Mouse (Mus musculus) bone marrow macrophage, adult 2 months (primary cell): Measurements from ENCODE around the gene Tmem104.

ENCODE experiments used
- CTCF ChIP-seq: IDR thresholded peaks from 2 replicates; pipeline ENCODE4 v1.5.1; 2012; ENCODE audit warnings: low read depth, mild to moderate bottlenecking, low read length, moderate library complexity
- POLR2A ChIP-seq: IDR thresholded peaks from 2 replicates; pipeline ENCODE4 v1.6.1; 2012; ENCODE audit warnings: mild to moderate bottlenecking, low read depth, low read length, borderline replicate concordance

GRCm38 (mm10) chr11:115272894-115273498 lies 85.7 kb downstream of the Tmem104 start:
- TF ChIP-seq CTCF (no peak), POLR2A (no peak)
